Mouse (Mus musculus): ENCODE results near the gene Ms4a8a. TPM values are rescaled to one million over a fixed set of nuclear protein-coding genes. Genes with fewer than 3 reads are reported as not detected.

Ms4a8a gene
- polyA plus RNA-seq, 1 experiment from 2014 or later, result 4.5 TPM

GRCm38 (mm10) chr19:11022382-11022781 is 58.5 kb downstream of the Ms4a8a start:
- H3K9me3 ChIP-seq (ENCODE audit: low read length), result no peaks in the 10 kb centered on the region
- H3K4me1 ChIP-seq (ENCODE audit: insufficient read depth, low read depth, low read length), result no peaks in the 10 kb centered on the region
- no peak overlapping the region for H3K9ac ChIP-seq (replicated peaks; ENCODE audit: low read depth)
- H3K4me2 ChIP-seq (replicated peaks; ENCODE audit: low read depth, low read length), result no peak overlapping the region
- ATAC-seq (no peak), DNase-seq (ENCODE audit: low spot score) (no peak)
- H3K4me3 ChIP-seq (ENCODE audit: low read depth, low read length), result no peak overlapping the region
- no peaks in the 10 kb centered on the region for H3K27me3 ChIP-seq (replicated peaks; ENCODE audit: insufficient read depth, low read length)
- no peak overlapping the region for H3K27ac ChIP-seq (ENCODE audit: low read length)
- no peaks in the 10 kb centered on the region for H3K36me3 ChIP-seq (ENCODE audit: insufficient read depth, low read length)
- TF ChIP-seq CTCF (IDR thresholded peaks at IDR 0.05) (no peak), EP300 (IDR thresholded peaks at IDR 0.05) (no peak)

- Histone ChIP-seq H3K27ac (ENCODE audit: low read length) (no peak within 1 kb of the TSS), H3K4me1 (ENCODE audit: insufficient read depth, low read depth, low read length) (no peaks in the 10 kb centered on the region), H3K36me3 (ENCODE audit: insufficient read depth, low read length) (no peaks in the 10 kb centered on the region), H3K9me3 (ENCODE audit: low read length) (no peaks in the 10 kb centered on the region), H3K27me3 (replicated peaks; ENCODE audit: insufficient read depth, low read length) (no peaks in the 10 kb centered on the region), H3K4me2 (replicated peaks; ENCODE audit: low read depth, low read length) (no peak within 1 kb of the TSS), H3K9ac (replicated peaks; ENCODE audit: low read depth) (no peak within 1 kb of the TSS), H3K4me3 (ENCODE audit: low read depth, low read length) (no peak within 1 kb of the TSS)
- WGBS, result 78% methylated on average over 3 of the region's 3 CpGs
- TF ChIP-seq EP300 (IDR thresholded peaks at IDR 0.05) (no peak), CTCF (IDR thresholded peaks at IDR 0.05) (no peak)
- no peak for DNase-seq (ENCODE audit: low spot score)
- no peak for ATAC-seq
Observed at GRCm38 (mm10) chr19:11017891-11018290, 63.0 kb downstream of the Ms4a8a start, which contains the start of gene Ms4a18. Gene Ms4a18 (minus strand): TSS chr19:11018031.

Other genes with a start within 250 kb of the Ms4a8a start
- 3.0 and 3.7 TPM in 2 replicates for gene Slc15a3, start 241.4 kb downstream of the Ms4a8a start, polyA plus RNA-seq (2015; fragmentation: Nextera tagmentation; extraction: Ambion mirVana)
- gene Tmem132a, start 211.2 kb downstream of the Ms4a8a start, polyA plus RNA-seq (2015; fragmentation: Nextera tagmentation; extraction: Ambion mirVana), result 15.1 and 18.9 TPM in 2 replicates
- gene Tmem109, start 199.1 kb downstream of the Ms4a8a start, polyA plus RNA-seq (2015; fragmentation: Nextera tagmentation; extraction: Ambion mirVana), result 143 and 155 TPM in 2 replicates
- 18.8 and 22.4 TPM in 2 replicates for gene Prpf19, start 185.9 kb downstream of the Ms4a8a start, polyA plus RNA-seq (2015; fragmentation: Nextera tagmentation; extraction: Ambion mirVana)
- not detected in 2 replicates for gene Zp1, start 160.5 kb downstream of the Ms4a8a start, polyA plus RNA-seq (2015; fragmentation: Nextera tagmentation; extraction: Ambion mirVana)
- 0.36 and 0.45 TPM in 2 replicates for gene Ptgdr2, start 143.9 kb downstream of the Ms4a8a start, polyA plus RNA-seq (2015; fragmentation: Nextera tagmentation; extraction: Ambion mirVana)
- 13.5 and 14.7 TPM in 2 replicates for gene Ccdc86, start 131.8 kb downstream of the Ms4a8a start, polyA plus RNA-seq (2015; fragmentation: Nextera tagmentation; extraction: Ambion mirVana)
- gene Ms4a10, start 106.4 kb downstream of the Ms4a8a start, polyA plus RNA-seq (2015; fragmentation: Nextera tagmentation; extraction: Ambion mirVana), result not detected in 2 replicates
- 0.15 and 0.37 TPM in 2 replicates for gene Ms4a15, start 87.9 kb downstream of the Ms4a8a start, polyA plus RNA-seq (2015; fragmentation: Nextera tagmentation; extraction: Ambion mirVana)
- not detected in 2 replicates for gene Ms4a18, start 63.1 kb downstream of the Ms4a8a start, polyA plus RNA-seq (2015; fragmentation: Nextera tagmentation; extraction: Ambion mirVana)
- not detected in 2 replicates for gene 1700017D01Rik, start 49.8 kb upstream of the Ms4a8a start, polyA plus RNA-seq (2015; fragmentation: Nextera tagmentation; extraction: Ambion mirVana)
- gene 1700025F22Rik, start 84.2 kb upstream of the Ms4a8a start, polyA plus RNA-seq (2015; fragmentation: Nextera tagmentation; extraction: Ambion mirVana), result not detected in 2 replicates
- not detected in 2 replicates for gene Ms4a13, start 115.6 kb upstream of the Ms4a8a start, polyA plus RNA-seq (2015; fragmentation: Nextera tagmentation; extraction: Ambion mirVana)
- not detected in 2 replicates for gene Ms4a12, start 151.3 kb upstream of the Ms4a8a start, polyA plus RNA-seq (2015; fragmentation: Nextera tagmentation; extraction: Ambion mirVana)
- 0.91 and 1.6 TPM in 2 replicates for gene Ms4a1, start 185.1 kb upstream of the Ms4a8a start, polyA plus RNA-seq (2015; fragmentation: Nextera tagmentation; extraction: Ambion mirVana)
- not detected in 2 replicates for gene Ms4a5, start 202.8 kb upstream of the Ms4a8a start, polyA plus RNA-seq (2015; fragmentation: Nextera tagmentation; extraction: Ambion mirVana)
- gene Ms4a14, start 233.4 kb upstream of the Ms4a8a start, polyA plus RNA-seq (2015; fragmentation: Nextera tagmentation; extraction: Ambion mirVana), result 0.05 and 0.07 TPM in 2 replicates

All from lung, postnatal 0 days (tissue).